Mouse (Mus musculus) heart, embryonic 10.5 days (tissue): Measurements from ENCODE around the gene Skiv2l. TPM values are rescaled to one million over a fixed set of nuclear protein-coding genes. Genes with fewer than 3 reads are reported as not detected.
"Not testable (repeated sequence)": the region's sequence is repeated elsewhere in the genome, so short reads cannot be mapped to it uniquely, and the experiment has no call there.

Experiments
- DNase-seq: peaks from one replicate; pipeline ENCODE4 v3.0.0-alpha.2; 2017; ENCODE audit warnings: low spot score
- H3K27ac ChIP-seq: fragments of 300-500 bp; sonication (generic); 2 replicates; pipeline ENCODE4 v1.5.1; 2016; ENCODE audit warnings: mild to moderate bottlenecking
- H3K27me3 ChIP-seq: fragments of 300-500 bp; sonication (generic); 2 replicates; pipeline ENCODE4 v1.6.1; 2016; ENCODE audit warnings: mild to moderate bottlenecking; ENCODE audit not compliant: poor library complexity, insufficient read depth, severe bottlenecking
- H3K36me3 ChIP-seq: fragments of 300-500 bp; sonication (generic); 2 replicates; pipeline ENCODE4 v1.6.1; 2016; ENCODE audit warnings: mild to moderate bottlenecking, moderate library complexity
- H3K4me1 ChIP-seq: fragments of 300-500 bp; sonication (generic); 2 replicates; pipeline ENCODE4 v1.6.1; 2016; ENCODE audit warnings: mild to moderate bottlenecking
- H3K4me3 ChIP-seq: fragments of 300-500 bp; sonication (generic); 2 replicates; pipeline ENCODE4 v1.5.1; 2016; ENCODE audit warnings: mild to moderate bottlenecking, moderate library complexity
- H3K9me3 ChIP-seq: fragments of 300-500 bp; sonication (generic); 2 replicates; pipeline ENCODE4 v1.6.1; 2016; ENCODE audit warnings: mild to moderate bottlenecking, moderate library complexity
- WGBS: fragments of 180-500 bp; shearing (Covaris S2); methylation state at CpG from one replicate; pipeline ENCODE4 v1.1.7; 2016; 5-methylcytosine and 5-hydroxymethylcytosine counted together
- polyA plus RNA-seq: library from polyadenylated mRNA; unstranded; fragments of >200 nt; fragmentation: Nextera tagmentation; extraction: Ambion mirVana; gene quantifications from 2 replicates; pipeline ENCODE4 v1.2.1, GENCODE M21; 2016

The Skiv2l gene
- polyA plus RNA-seq, 1 experiment from 2014 or later: 39.9 TPM

- WGBS: 5% methylated on average over 48 of the region's 48 CpGs
- Histone ChIP-seq H3K27ac (peak overlapping the region; percentile 87), H3K36me3 (peaks cover 55% of the 10 kb centered on the region), H3K4me1 (peaks cover 33% of the 10 kb centered on the region), H3K4me3 (peak overlapping the region; percentile 94), H3K27me3 (no peaks in the 10 kb centered on the region), H3K9me3 (no peaks in the 10 kb centered on the region)
- peak; percentile 95 for DNase-seq
Observed at GRCm38 (mm10) chr17:34836155-34836855, 13.7 kb downstream of the Skiv2l start.

GRCm38 (mm10) chr17:34830776-34831175 lies 19.2 kb downstream of the Skiv2l start:
- not testable (repeated sequence) for DNase-seq, H3K9me3 ChIP-seq, H3K4me1 ChIP-seq, H3K27ac ChIP-seq, H3K4me3 ChIP-seq, H3K27me3 ChIP-seq
- H3K36me3 ChIP-seq: peaks cover 76% of the 10 kb centered on the region
- WGBS: 100% methylated on average over 1 of the region's 1 CpGs

GRCm38 (mm10) chr17:34814818-34815370 lies 35.1 kb downstream of the Skiv2l start:
- Histone ChIP-seq H3K4me3 (no peak overlapping the region), H3K27ac (no peak overlapping the region), H3K4me1 (no peaks in the 10 kb centered on the region), H3K36me3 (no peaks in the 10 kb centered on the region), H3K9me3 (no peaks in the 10 kb centered on the region), H3K27me3 (0 out of 2 replicates have a peak, but pooled peaks cover 12% of the 10 kb centered on the region)
- WGBS: 72% methylated on average over 7 of the region's 7 CpGs
- DNase-seq: no peak

GRCm38 (mm10) chr17:34813747-34814146 lies 36.3 kb downstream of the Skiv2l start:
- H3K4me1 ChIP-seq, H3K27ac ChIP-seq, DNase-seq, H3K4me3 ChIP-seq, H3K36me3 ChIP-seq, H3K9me3 ChIP-seq: not testable (repeated sequence)
- WGBS: 50% methylated on average over 12 of the region's 12 CpGs
- 0 out of 2 replicates have a peak, but pooled peaks cover 12% of the 10 kb centered on the region for H3K27me3 ChIP-seq

GRCm38 (mm10) chr17:34811275-34811674 lies 38.7 kb downstream of the Skiv2l start:
- no peak for DNase-seq
- H3K4me3 ChIP-seq: no peak overlapping the region
- H3K27me3 ChIP-seq: 0 out of 2 replicates have a peak, but pooled peaks cover 12% of the 10 kb centered on the region
- H3K4me1 ChIP-seq: no peaks in the 10 kb centered on the region
- H3K9me3 ChIP-seq: no peaks in the 10 kb centered on the region
- H3K36me3 ChIP-seq: no peaks in the 10 kb centered on the region
- H3K27ac ChIP-seq: no peak overlapping the region
- WGBS: 69% methylated on average over 15 of the region's 15 CpGs

GRCm38 (mm10) chr17:34810811-34811210 lies 39.2 kb downstream of the Skiv2l start:
- 78% methylated on average over 8 of the region's 8 CpGs for WGBS
- DNase-seq, H3K27ac ChIP-seq, H3K4me1 ChIP-seq, H3K9me3 ChIP-seq, H3K4me3 ChIP-seq, H3K36me3 ChIP-seq: not testable (repeated sequence)
- 0 out of 2 replicates have a peak, but pooled peaks cover 12% of the 10 kb centered on the region for H3K27me3 ChIP-seq

GRCm38 (mm10) chr17:34810411-34810810 lies 39.6 kb downstream of the Skiv2l start:
- H3K27ac ChIP-seq, H3K4me3 ChIP-seq, H3K4me1 ChIP-seq, DNase-seq, H3K9me3 ChIP-seq, H3K36me3 ChIP-seq: not testable (repeated sequence)
- 0 out of 2 replicates have a peak, but pooled peaks cover 12% of the 10 kb centered on the region for H3K27me3 ChIP-seq
- WGBS: 87% methylated on average over 5 of the region's 5 CpGs

- Histone ChIP-seq H3K27ac (no peak overlapping the region), H3K4me3 (no peak overlapping the region), H3K27me3 (0 out of 2 replicates have a peak, but pooled peaks cover 7% of the 10 kb centered on the region), H3K9me3 (peaks cover 5% of the 10 kb centered on the region), H3K4me1 (no peaks in the 10 kb centered on the region), H3K36me3 (no peaks in the 10 kb centered on the region)
- peak; percentile 58 for DNase-seq
- 72% methylated on average over 6 of the region's 6 CpGs for WGBS
Observed at GRCm38 (mm10) chr17:34808599-34809205, 41.3 kb downstream of the Skiv2l start.

- DNase-seq: peak; percentile 51
- Histone ChIP-seq H3K27ac (no peak overlapping the region), H3K9me3 (peaks cover 5% of the 10 kb centered on the region), H3K27me3 (0 out of 2 replicates have a peak, but pooled peaks cover 7% of the 10 kb centered on the region), H3K4me3 (no peak overlapping the region), H3K4me1 (no peaks in the 10 kb centered on the region), H3K36me3 (no peaks in the 10 kb centered on the region)
- 66% methylated on average over 3 of the region's 3 CpGs for WGBS
Observed at GRCm38 (mm10) chr17:34807176-34807575, 42.8 kb downstream of the Skiv2l start.

GRCm38 (mm10) chr17:34804871-34805562 lies 45.0 kb downstream of the Skiv2l start:
- H3K27ac ChIP-seq: no peak overlapping the region
- no peak overlapping the region for H3K4me3 ChIP-seq
- DNase-seq: peak; percentile 63
- H3K27me3 ChIP-seq: no peaks in the 10 kb centered on the region
- H3K4me1 ChIP-seq: no peaks in the 10 kb centered on the region
- H3K36me3 ChIP-seq: no peaks in the 10 kb centered on the region
- 69% methylated on average over 6 of the region's 6 CpGs for WGBS
- peaks cover 5% of the 10 kb centered on the region for H3K9me3 ChIP-seq

GRCm38 (mm10) chr17:34804301-34804700 lies 45.7 kb downstream of the Skiv2l start, which contains the start of gene Cyp21a1:
TSS of gene Cyp21a1 (minus strand) at chr17:34804561.
- not testable (repeated sequence) for H3K4me3 ChIP-seq, H3K9me3 ChIP-seq, H3K27me3 ChIP-seq, H3K27ac ChIP-seq, H3K4me1 ChIP-seq, DNase-seq, H3K36me3 ChIP-seq
- 87% methylated on average over 6 of the region's 6 CpGs for WGBS

GRCm38 (mm10) chr17:34803367-34803766 lies 46.6 kb downstream of the Skiv2l start:
- 88% methylated on average over 6 of the region's 6 CpGs for WGBS
- H3K4me1 ChIP-seq, H3K27me3 ChIP-seq, H3K4me3 ChIP-seq, H3K27ac ChIP-seq, H3K36me3 ChIP-seq, H3K9me3 ChIP-seq: not testable (repeated sequence)
- peak; percentile 22 for DNase-seq

- not testable (repeated sequence) for H3K27me3 ChIP-seq, H3K4me3 ChIP-seq, H3K27ac ChIP-seq, H3K4me1 ChIP-seq, H3K36me3 ChIP-seq, H3K9me3 ChIP-seq
- peak; percentile 58 for DNase-seq
- WGBS: 90% methylated on average over 9 of the region's 9 CpGs
Observed at GRCm38 (mm10) chr17:34802756-34803155, 47.3 kb downstream of the Skiv2l start.
